Mouse (Mus musculus) frontal cortex, postnatal 36 days (tissue): ENCODE results near the gene Nlrp6.
"Not testable (repeated sequence)": the region's sequence is repeated elsewhere in the genome, so short reads cannot be mapped to it uniquely, and the experiment has no call there.

Source experiments
- DNase-seq, 2 experiments: peaks; one replicate each; pipeline ENCODE4 v3.0.0; 2022; ENCODE audit warnings: low spot score in 2 of 2

The Nlrp6 gene

DNA sequence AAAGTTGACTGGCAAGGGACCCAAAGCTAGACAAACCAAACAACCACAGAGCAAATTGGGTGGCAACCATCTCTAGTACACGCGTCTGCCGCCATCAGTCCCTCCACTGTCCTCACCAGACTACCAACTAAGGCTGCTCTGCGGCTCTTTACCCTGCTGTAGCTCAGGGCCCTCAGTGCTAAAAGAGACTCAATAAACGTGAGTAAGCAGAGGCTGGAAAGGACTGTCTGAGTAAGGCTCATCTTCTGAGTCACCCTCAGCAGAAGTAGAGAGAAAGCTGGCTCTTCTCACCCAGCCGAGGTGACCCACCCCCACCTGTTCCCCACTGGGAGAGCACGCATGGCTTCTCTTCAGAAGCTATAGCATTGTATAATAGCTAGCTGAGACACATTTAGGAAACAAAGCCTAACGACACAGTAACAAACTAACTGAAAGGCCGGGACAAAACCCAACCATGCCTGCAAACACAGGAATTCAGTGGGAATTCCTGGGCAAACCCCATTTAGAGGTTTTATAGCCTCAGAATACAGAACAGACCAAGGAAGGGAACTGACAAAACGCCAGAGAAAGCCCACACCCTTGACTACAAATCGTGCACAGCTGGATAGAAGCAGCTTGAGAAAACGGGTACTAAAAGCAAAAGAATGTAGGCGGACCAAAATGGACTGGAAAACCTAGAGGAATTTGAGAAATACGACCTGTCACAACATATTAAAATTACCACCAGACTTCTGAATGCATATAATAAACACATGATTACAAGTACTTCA lies 52.9 kb downstream of the Nlrp6 start:
- no peak for DNase-seq

DNA sequence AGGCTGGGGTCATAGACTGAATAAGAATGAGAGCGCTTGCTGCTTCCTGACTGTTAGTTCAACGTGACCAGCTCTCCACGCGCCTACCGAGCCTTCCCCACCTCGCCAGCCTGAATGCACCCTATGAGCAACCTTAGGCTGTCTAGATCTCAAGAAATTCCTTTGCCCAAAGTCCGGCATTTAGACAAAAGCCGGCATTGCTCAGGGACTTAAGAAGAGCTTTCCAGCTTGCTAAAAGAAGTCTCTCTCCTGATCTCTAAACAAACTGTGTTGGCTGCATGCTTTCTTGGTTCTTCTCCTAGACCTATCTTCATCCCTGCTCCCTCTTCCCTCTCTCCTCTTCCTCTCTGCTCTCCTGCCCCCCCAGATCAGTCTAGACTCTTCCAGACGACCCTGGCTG lies 54.2 kb downstream of the Nlrp6 start:
- no peak for DNase-seq

DNA sequence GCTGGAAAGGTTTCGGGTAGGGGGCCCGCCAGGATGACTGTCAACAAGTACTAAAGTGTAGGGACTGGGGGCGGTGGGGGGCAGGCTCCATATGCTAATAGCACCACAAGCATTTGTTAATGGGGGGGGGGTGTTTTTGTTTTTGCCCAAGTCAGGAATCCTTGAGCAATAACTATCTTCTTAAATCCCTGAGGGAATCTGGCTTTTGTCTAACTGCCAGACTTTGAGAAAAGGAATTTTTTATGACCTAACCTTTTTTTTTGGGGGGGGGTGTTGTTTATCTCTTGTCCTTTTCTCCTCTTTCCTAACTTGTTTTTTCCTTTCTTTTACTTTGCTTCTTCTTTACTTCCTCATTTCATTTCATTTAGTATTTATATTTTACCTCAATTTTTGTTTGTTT lies 54.8 kb downstream of the Nlrp6 start:
- no peak for DNase-seq

DNA sequence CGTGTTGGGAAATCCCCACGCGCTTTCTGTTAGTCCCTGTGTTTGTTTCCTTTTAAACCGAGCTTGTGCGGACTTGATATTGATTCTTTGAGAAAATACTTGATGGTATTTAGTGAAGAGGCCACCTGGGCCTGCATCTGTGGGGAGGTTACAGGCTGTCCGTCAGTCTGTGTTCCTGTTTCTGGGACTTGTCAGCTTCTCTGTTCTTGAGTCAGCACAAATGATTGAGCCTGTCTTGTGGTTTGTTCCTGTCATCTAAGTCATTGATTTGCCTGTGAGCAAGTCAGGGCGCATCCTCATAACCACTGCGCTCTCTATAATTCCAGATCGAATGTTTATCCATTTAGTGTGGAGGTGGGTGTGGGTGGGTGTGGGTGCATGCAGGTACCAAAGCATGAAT lies 56.0 kb downstream of the Nlrp6 start:
- not testable (repeated sequence) for DNase-seq
